Mouse (Mus musculus) brain, embryonic 14.5 days (tissue): ENCODE results near the gene Trpm3.
A peak's percentile ranks its signal among the peaks of the same experiment; 100 is the strongest.

ENCODE experiments used
- CTCF ChIP-seq: fragments of 200-500 bp; IDR thresholded peaks from 2 replicates; pipeline ENCODE4 v1.5.1; 2012; ENCODE audit warnings: inconsistent platforms, mild to moderate bottlenecking, moderate library complexity, borderline replicate concordance; ENCODE audit not compliant: insufficient read depth, insufficient read length; ENCODE audit errors: extremely low read depth
- POLR2A ChIP-seq: fragments of 200-500 bp; IDR thresholded peaks from 2 replicates; pipeline ENCODE4 v1.6.1; 2012; ENCODE audit warnings: mild to moderate bottlenecking, inconsistent platforms, borderline replicate concordance; ENCODE audit not compliant: poor library complexity, insufficient read depth, insufficient read length, severe bottlenecking; ENCODE audit errors: extremely low read depth

DNA sequence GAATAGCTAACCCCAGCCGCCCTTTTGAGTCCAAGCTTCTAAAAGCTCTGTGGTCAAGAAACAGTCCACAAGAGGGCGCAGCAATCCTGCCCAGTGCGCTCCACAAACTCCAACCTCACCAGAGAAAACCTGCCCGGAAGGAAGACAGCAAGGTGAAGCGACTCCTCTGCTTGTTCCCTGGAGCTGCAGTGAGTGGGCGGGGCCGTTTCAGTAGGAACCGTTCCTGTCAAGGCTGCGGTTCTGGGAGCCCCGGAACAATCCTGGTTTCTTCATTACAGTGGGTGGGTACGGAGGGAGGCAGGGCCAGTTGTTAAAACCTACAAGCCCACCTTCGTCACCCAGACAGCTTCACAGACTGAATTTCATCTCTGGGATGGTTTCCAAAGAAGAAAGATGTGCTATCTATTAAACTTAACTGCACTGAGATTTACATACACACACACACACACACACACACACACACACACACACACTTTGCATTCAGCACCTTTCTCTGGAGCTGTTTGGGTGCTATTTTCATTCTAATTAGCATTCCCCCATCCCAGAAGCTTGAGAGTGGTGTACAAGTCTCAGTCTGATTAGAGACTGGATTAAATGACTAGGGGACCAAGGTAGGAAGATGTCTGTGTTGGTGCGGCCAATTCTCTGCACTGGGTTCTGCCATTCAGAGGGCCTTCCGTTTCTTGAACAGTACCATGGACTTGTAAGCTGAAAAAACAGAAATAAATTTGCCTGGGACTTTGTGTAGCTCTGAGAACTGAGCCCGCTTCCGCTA lies 777.2 kb downstream of the Trpm3 start:
- peak; percentile 91 for TF ChIP-seq CTCF
- TF ChIP-seq POLR2A: no peak
